Mouse (Mus musculus) kidney, postnatal 0 days (tissue): ENCODE results near the gene Gm17428. TPM values are rescaled to one million over a fixed set of nuclear protein-coding genes. Genes with fewer than 3 reads are reported as not detected.

ENCODE experiments used
- ATAC-seq: fragments of 200-750 bp; cut with Nextera tagmentation; replicated peaks from 2 replicates; pipeline ENCODE4 v1.8.0; 2017; ENCODE audit warnings: low read depth, moderate number of reproducible peaks, moderate TSS enrichment, moderate library complexity; ENCODE audit not compliant: low FRiP score
- DNase-seq: peaks from one replicate; pipeline ENCODE4 v3.0.0-alpha.2; 2016; ENCODE audit warnings: low spot score
- H3K27ac ChIP-seq: fragments of 300-500 bp; sonication (generic); 2 replicates; pipeline ENCODE4 v1.5.1; 2014; ENCODE audit warnings: mild to moderate bottlenecking
- H3K27me3 ChIP-seq: fragments of 300-500 bp; sonication (generic); 2 replicates; pipeline ENCODE4 v1.6.1; 2014; ENCODE audit warnings: low read length, mixed read lengths; ENCODE audit not compliant: insufficient read depth
- H3K36me3 ChIP-seq: fragments of 300-500 bp; sonication (generic); 2 replicates; pipeline ENCODE4 v1.6.1; 2014; ENCODE audit warnings: low read length, mixed read lengths; ENCODE audit not compliant: insufficient read depth
- H3K4me1 ChIP-seq: fragments of 300-500 bp; sonication (generic); replicated peaks from 2 replicates; pipeline ENCODE4 v1.6.1; 2014; ENCODE audit warnings: antibody characterized with exemption, low read length, mixed read lengths; ENCODE audit not compliant: insufficient read depth
- H3K4me2 ChIP-seq: fragments of 300-500 bp; sonication (generic); 2 replicates; pipeline ENCODE4 v1.6.1; 2014; ENCODE audit warnings: mild to moderate bottlenecking, low read length, moderate library complexity, mixed read lengths
- H3K4me3 ChIP-seq: fragments of 300-500 bp; sonication (generic); replicated peaks from 2 replicates; pipeline ENCODE4 v1.5.1; 2014; ENCODE audit warnings: low read depth, low read length
- H3K9ac ChIP-seq: fragments of 300-500 bp; sonication (generic); 2 replicates; pipeline ENCODE4 v1.6.1; 2014; ENCODE audit warnings: low read depth, low read length
- H3K9me3 ChIP-seq: fragments of 300-500 bp; sonication (generic); replicated peaks from 2 replicates; pipeline ENCODE4 v1.6.1; 2016; ENCODE audit warnings: low read length, inconsistent platforms, mixed read lengths
- CTCF ChIP-seq: IDR thresholded peaks from 2 replicates; pipeline ENCODE4 v1.5.1; 2016; ENCODE audit warnings: antibody characterized with exemption, low read depth, mild to moderate bottlenecking, moderate library complexity
- WGBS: fragments of 180-500 bp; shearing (Covaris S2); extraction: QIAGEN DNeasy Blood & Tissue Kit; methylation state at CpG from one replicate; pipeline ENCODE4 v1.1.7; 2014; 5-methylcytosine and 5-hydroxymethylcytosine counted together
- polyA plus RNA-seq: library from polyadenylated mRNA; unstranded; fragments of >200 nt; fragmentation: Nextera tagmentation; extraction: Ambion mirVana; gene quantifications from 2 replicates; pipeline ENCODE4 v1.2.1, GENCODE M21; 2015

Gm17428 gene
- polyA plus RNA-seq, 1 experiment from 2014 or later, result not detected

GRCm38 (mm10) chr14:54994136-54994868, 17.6 kb downstream of the Gm17428 start, which contains the start of gene Myh7:
Gene Myh7 (minus strand): TSS chr14:54994626.
- ATAC-seq, result no peak
- no peak for DNase-seq

DNA sequence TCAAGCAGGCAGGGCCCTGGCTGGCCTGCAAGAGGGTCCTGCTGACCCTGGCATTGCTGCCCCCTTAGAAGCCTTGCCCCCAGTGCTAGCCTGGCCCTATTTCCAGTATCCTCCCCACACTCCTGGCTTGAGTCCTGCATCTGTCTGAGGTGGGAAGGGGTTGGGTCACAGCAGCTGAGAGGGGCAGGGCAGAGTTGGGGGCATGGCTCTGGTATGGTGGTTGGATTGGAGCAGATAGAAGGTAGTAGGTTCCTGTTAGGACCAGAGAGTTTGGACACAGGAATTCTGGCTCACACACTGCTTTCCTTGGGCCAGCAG, 18.1 kb downstream of the Gm17428 start:
- Histone ChIP-seq H3K9me3 (no peaks in the 10 kb centered on the region), H3K36me3 (no peaks in the 10 kb centered on the region), H3K27me3 (no peaks in the 10 kb centered on the region), H3K4me2 (no peak overlapping the region), H3K27ac (no peak overlapping the region), H3K4me3 (no peak overlapping the region), H3K9ac (no peak overlapping the region), H3K4me1 (no peaks in the 10 kb centered on the region)
- no peak for TF ChIP-seq CTCF
- ATAC-seq (no peak), DNase-seq (no peak)

More at GRCm38 (mm10) chr14:54994136-54994868, 17.6 kb downstream of the Gm17428 start, which contains the start of gene Myh7:
- no peak within 1 kb of the TSS for H3K9ac ChIP-seq
- no peaks in the 10 kb centered on the region for H3K27me3 ChIP-seq
- H3K9me3 ChIP-seq, result no peaks in the 10 kb centered on the region
- H3K4me3 ChIP-seq, result no peak within 1 kb of the TSS
- H3K36me3 ChIP-seq, result no peaks in the 10 kb centered on the region
- 48% methylated on average over 11 of the region's 11 CpGs for WGBS
- no peak within 1 kb of the TSS for H3K27ac ChIP-seq
- TF ChIP-seq CTCF, result no peak
- no peak within 1 kb of the TSS for H3K4me2 ChIP-seq
- H3K4me1 ChIP-seq, result no peaks in the 10 kb centered on the region

GRCm38 (mm10) chr14:54995457-54996138, 18.9 kb downstream of the Gm17428 start:
- TF ChIP-seq CTCF, result no peak
- WGBS, result 60% methylated on average over 14 of the region's 14 CpGs
- no peak overlapping the region for H3K4me3 ChIP-seq
- no peak overlapping the region for H3K27ac ChIP-seq
- DNase-seq (no peak), ATAC-seq (no peak)
- H3K9me3 ChIP-seq, result no peaks in the 10 kb centered on the region
- no peaks in the 10 kb centered on the region for H3K4me1 ChIP-seq
- no peaks in the 10 kb centered on the region for H3K36me3 ChIP-seq
- H3K9ac ChIP-seq, result no peak overlapping the region
- H3K27me3 ChIP-seq, result no peaks in the 10 kb centered on the region
- no peak overlapping the region for H3K4me2 ChIP-seq

- Histone ChIP-seq H3K4me1 (no peaks in the 10 kb centered on the region), H3K27ac (no peak overlapping the region), H3K9ac (no peak overlapping the region), H3K9me3 (no peaks in the 10 kb centered on the region), H3K27me3 (no peaks in the 10 kb centered on the region), H3K4me3 (no peak overlapping the region), H3K36me3 (no peaks in the 10 kb centered on the region), H3K4me2 (no peak overlapping the region)
- 43% methylated on average over 9 of the region's 9 CpGs for WGBS
- ATAC-seq (no peak), DNase-seq (peak; percentile 44)
- no peak for TF ChIP-seq CTCF
Observed at GRCm38 (mm10) chr14:54996793-54997192, 20.1 kb downstream of the Gm17428 start.

DNA sequence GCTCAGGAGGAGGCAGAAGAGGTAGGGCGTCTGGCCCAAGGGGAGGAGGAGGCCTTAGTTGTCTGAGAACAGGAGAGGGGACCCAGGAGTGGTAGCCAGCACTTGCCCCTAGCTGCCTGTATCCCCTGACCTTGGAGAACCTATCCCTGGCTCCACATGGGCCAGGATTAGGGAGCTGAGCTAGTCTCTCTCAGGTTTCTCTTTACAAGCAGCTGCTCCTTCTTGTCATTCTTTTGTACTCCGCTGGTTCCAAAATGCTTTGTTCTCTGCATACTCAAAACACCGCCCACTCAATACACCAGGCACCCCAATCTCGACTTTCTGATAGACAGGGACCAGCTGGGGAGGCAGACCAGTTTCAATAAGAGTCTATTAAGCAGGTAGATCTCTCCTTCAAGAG, 20.6 kb downstream of the Gm17428 start:
- Histone ChIP-seq H3K27ac (no peak overlapping the region), H3K36me3 (no peaks in the 10 kb centered on the region)
- no peak for TF ChIP-seq CTCF

DNA sequence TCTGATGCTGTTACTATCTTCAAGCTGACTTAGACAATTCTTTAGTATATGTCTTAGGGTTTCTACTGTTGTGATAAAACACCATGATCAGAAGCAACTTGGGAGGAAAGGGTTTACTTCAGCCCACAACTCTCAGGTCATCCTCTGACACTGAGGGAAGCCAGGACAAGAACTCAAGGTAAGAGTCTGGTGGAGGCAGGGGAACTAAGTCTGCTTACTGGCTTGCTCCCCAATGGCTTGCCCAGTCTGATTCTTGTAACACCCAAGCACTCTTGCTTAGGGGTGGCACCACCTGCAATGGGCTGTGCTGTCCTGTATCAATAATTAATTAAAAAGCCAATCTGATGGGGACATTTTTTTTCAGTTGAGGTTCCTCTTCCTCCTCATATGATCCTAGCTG, 21.9 kb downstream of the Gm17428 start:
- Histone ChIP-seq H3K9ac (no peak overlapping the region), H3K4me3 (no peak overlapping the region), H3K27me3 (no peaks in the 10 kb centered on the region), H3K27ac (no peak overlapping the region), H3K4me2 (no peak overlapping the region), H3K9me3 (no peaks in the 10 kb centered on the region), H3K36me3 (no peaks in the 10 kb centered on the region), H3K4me1 (peaks cover 4% of the 10 kb centered on the region; the same call in 1 of the 2 replicates)
- no peak for TF ChIP-seq CTCF
- no peak for DNase-seq
- ATAC-seq, result no peak

More for the DNA sequence above, 20.6 kb downstream of the Gm17428 start:
- 0 out of 2 replicates have a peak, but pooled peaks cover 3% of the 10 kb centered on the region for H3K4me1 ChIP-seq
- H3K9me3 ChIP-seq, result no peaks in the 10 kb centered on the region
- ATAC-seq (no peak), DNase-seq (peak; percentile 58)
- no peaks in the 10 kb centered on the region for H3K27me3 ChIP-seq
- WGBS, result 40% methylated on average over 4 of the region's 4 CpGs
- H3K9ac ChIP-seq, result no peak overlapping the region
- no peak overlapping the region for H3K4me3 ChIP-seq
- no peak overlapping the region for H3K4me2 ChIP-seq
